Mouse (Mus musculus) MEL (cell line): ENCODE measurements around the gene Wnk4.
A peak's percentile ranks its signal among the peaks of the same experiment; 100 is the strongest.

Experiments used
- CTCF ChIP-seq, 3 experiments: IDR thresholded peaks in 2 of 3; conservative IDR thresholded peaks in 1 of 3; 2 replicates each; pipeline ENCODE4 v1.5.1; 2011 to 2012; ENCODE audit warnings: low read length in 3 of 3, low read depth in 2 of 3, mild to moderate bottlenecking in 2 of 3, improper control_type of control experiment in 1 of 3, inconsistent platforms in 1 of 3, mixed read lengths in 1 of 3, moderate library complexity in 1 of 3; ENCODE audit not compliant: control insufficient read depth in 1 of 3, insufficient read depth in 1 of 3, poor library complexity in 1 of 3, severe bottlenecking in 1 of 3
- E2F4 ChIP-seq: IDR thresholded peaks from 2 replicates; pipeline ENCODE4 v1.6.1; 2011; ENCODE audit warnings: low read depth, low read length, improper control_type of control experiment, borderline replicate concordance
- HCFC1 ChIP-seq: IDR thresholded peaks from 2 replicates; pipeline ENCODE4 v1.6.1; 2012; ENCODE audit warnings: low read depth, mild to moderate bottlenecking, inconsistent platforms, low read length, improper control_type of control experiment, moderate library complexity
- POLR2A ChIP-seq, 2 experiments: IDR thresholded peaks; 2 replicates each; pipeline ENCODE4 v1.6.1; 2011 to 2012; ENCODE audit warnings: low read length in 2 of 2, mild to moderate bottlenecking in 2 of 2, control low read depth in 1 of 2, improper control_type of control experiment in 1 of 2, low read depth in 1 of 2, moderate library complexity in 1 of 2; ENCODE audit not compliant: control insufficient read depth in 1 of 2, insufficient read depth in 1 of 2, poor library complexity in 1 of 2

DNA sequence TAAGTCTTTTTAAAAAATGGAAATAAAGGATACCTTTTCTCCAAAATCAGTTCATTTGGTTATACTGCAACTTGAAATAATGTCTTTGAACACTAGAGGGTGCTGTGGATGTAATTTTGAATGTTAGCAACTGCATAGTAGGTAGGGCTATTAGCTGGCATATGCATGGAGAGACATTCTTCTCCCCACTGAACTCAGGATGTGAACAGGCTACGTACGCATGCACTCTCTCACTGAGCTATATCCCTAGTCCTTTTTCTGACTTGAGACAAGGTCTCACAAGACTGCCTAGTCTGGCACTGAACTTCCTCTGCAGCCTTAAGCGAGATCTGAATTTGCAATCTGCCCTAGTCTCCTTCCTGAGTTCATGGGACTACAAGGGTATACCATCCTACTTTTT lies 48.4 kb upstream of the Wnk4 start:
- peak in 2 of 3 experiments; percentile 67 to 97; a peak in 4 of 6 replicates for TF ChIP-seq CTCF (IDR thresholded peaks at IDR 0.05 in 2 of 3, conservative IDR thresholded peaks at IDR 0.05 in 1 of 3; ENCODE audit: control insufficient read depth in 1 of 3, insufficient read depth in 1 of 3, low read depth in 2 of 3, low read length in 3 of 3, poor library complexity in 1 of 3, severe bottlenecking in 1 of 3)
- TF ChIP-seq HCFC1, result no peak
- TF ChIP-seq POLR2A (IDR thresholded peaks at IDR 0.05; ENCODE audit: control insufficient read depth in 1 of 2, insufficient read depth in 1 of 2, low read depth in 1 of 2, low read length in 2 of 2, poor library complexity in 1 of 2), result no peak
- no peak for TF ChIP-seq E2F4
